Mouse (Mus musculus) stomach, postnatal 0 days (tissue): ENCODE results near the gene Dlec1. TPM values are rescaled to one million over a fixed set of nuclear protein-coding genes. Genes with fewer than 3 reads are reported as not detected.

Experiments
- ATAC-seq: fragments of 200-750 bp; cut with Nextera tagmentation; 2 replicates; pipeline ENCODE4 v1.8.0; 2017; ENCODE audit not compliant: low FRiP score, low TSS enrichment
- DNase-seq: peaks from one replicate; pipeline ENCODE4 v3.0.0-alpha.2; 2016; ENCODE audit warnings: low spot score
- H3K27ac ChIP-seq: fragments of 300-500 bp; sonication (generic); replicated peaks from 2 replicates; pipeline ENCODE4 v1.5.1; 2014; ENCODE audit warnings: mild to moderate bottlenecking, control low read depth
- H3K27me3 ChIP-seq: fragments of 300-500 bp; sonication (generic); 2 replicates; pipeline ENCODE4 v1.6.1; 2014; ENCODE audit warnings: low read length; ENCODE audit not compliant: control insufficient read depth, insufficient read depth
- H3K36me3 ChIP-seq: fragments of 300-500 bp; sonication (generic); 2 replicates; pipeline ENCODE4 v1.6.1; 2014; ENCODE audit warnings: low read length, mixed read lengths; ENCODE audit not compliant: control insufficient read depth, insufficient read depth
- H3K4me1 ChIP-seq: fragments of 300-500 bp; sonication (generic); replicated peaks from 2 replicates; pipeline ENCODE4 v1.6.1; 2014; ENCODE audit warnings: antibody characterized with exemption; ENCODE audit not compliant: control insufficient read depth, insufficient read depth
- H3K4me2 ChIP-seq: fragments of 300-500 bp; sonication (generic); replicated peaks from 2 replicates; pipeline ENCODE4 v1.6.1; 2014; ENCODE audit warnings: low read depth, mild to moderate bottlenecking, control low read depth, moderate library complexity
- H3K4me3 ChIP-seq: fragments of 300-500 bp; sonication (generic); 2 replicates; pipeline ENCODE4 v1.5.1; 2014; ENCODE audit warnings: low read depth, low read length, control low read depth
- H3K9ac ChIP-seq: fragments of 300-500 bp; sonication (generic); 2 replicates; pipeline ENCODE4 v1.6.1; 2014; ENCODE audit warnings: mild to moderate bottlenecking, low read length, control low read depth, mixed read lengths
- H3K9me3 ChIP-seq: fragments of 300-500 bp; sonication (generic); 2 replicates; pipeline ENCODE4 v1.6.1; 2016; ENCODE audit warnings: low read length; ENCODE audit not compliant: control insufficient read depth
- CTCF ChIP-seq: IDR thresholded peaks from 2 replicates; pipeline ENCODE4 v1.5.1; 2016; ENCODE audit warnings: antibody characterized with exemption, low read depth, mild to moderate bottlenecking, moderate library complexity
- EP300 ChIP-seq: optimal IDR thresholded peaks from 2 replicates; pipeline ENCODE3; 2016; ENCODE audit warnings: antibody characterized with exemption
- WGBS: fragments of 180-500 bp; shearing (Covaris S2); extraction: QIAGEN DNeasy Blood & Tissue Kit; methylation state at CpG from one replicate; pipeline ENCODE4 v1.1.7; 2014; 5-methylcytosine and 5-hydroxymethylcytosine counted together
- polyA plus RNA-seq: library from polyadenylated mRNA; unstranded; fragments of >200 nt; fragmentation: Nextera tagmentation; extraction: Ambion mirVana; gene quantifications from 2 replicates; pipeline ENCODE4 v1.2.1, GENCODE M21; 2015

Dlec1 gene
- polyA plus RNA-seq, 1 experiment from 2014 or later = 0.18 TPM

- DNase-seq (no peak), ATAC-seq (peak; percentile 25; the same call in 1 of the 2 replicates)
- 88% methylated on average over 19 of the region's 19 CpGs for WGBS
- no peaks in the 10 kb centered on the region for H3K4me1 ChIP-seq
- no peaks in the 10 kb centered on the region for H3K9me3 ChIP-seq
- H3K4me3 ChIP-seq = no peak overlapping the region
- no peak overlapping the region for H3K4me2 ChIP-seq
- no peak overlapping the region for H3K27ac ChIP-seq
- TF ChIP-seq CTCF = no peak
- no peak for TF ChIP-seq EP300
- no peaks in the 10 kb centered on the region for H3K27me3 ChIP-seq
- H3K9ac ChIP-seq = no peak overlapping the region
- H3K36me3 ChIP-seq = no peaks in the 10 kb centered on the region
Measured at GRCm38 (mm10) chr9:119119409-119120167, 17.3 kb downstream of the Dlec1 start.

DNA sequence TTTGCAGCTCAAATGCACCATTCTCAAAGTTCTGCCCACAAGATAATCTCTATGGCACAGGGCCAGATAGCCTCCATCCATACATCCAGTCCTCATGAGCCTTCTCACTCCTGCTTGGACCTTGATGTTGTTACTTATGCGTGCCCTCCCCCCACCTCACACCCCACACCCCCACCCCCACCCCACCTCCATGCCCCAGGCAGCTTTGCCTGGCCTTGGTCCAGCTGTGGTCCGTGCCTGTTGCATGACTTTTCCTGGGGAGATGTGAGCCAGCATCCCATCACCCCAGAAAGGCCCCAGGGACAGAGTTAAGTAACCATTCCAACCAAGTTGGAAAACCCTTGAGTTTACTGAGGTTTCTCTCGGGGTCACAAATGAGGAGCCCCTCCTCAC is 17.9 kb downstream of the Dlec1 start:
- Histone ChIP-seq H3K4me2 (no peak overlapping the region), H3K36me3 (no peaks in the 10 kb centered on the region), H3K9ac (no peak overlapping the region), H3K27ac (no peak overlapping the region), H3K9me3 (no peaks in the 10 kb centered on the region), H3K27me3 (no peaks in the 10 kb centered on the region), H3K4me1 (no peaks in the 10 kb centered on the region), H3K4me3 (no peak overlapping the region)
- DNase-seq = no peak
- TF ChIP-seq EP300 (no peak), CTCF (no peak)
- ATAC-seq = no peak
- WGBS = 61% methylated on average over 3 of the region's 3 CpGs

DNA sequence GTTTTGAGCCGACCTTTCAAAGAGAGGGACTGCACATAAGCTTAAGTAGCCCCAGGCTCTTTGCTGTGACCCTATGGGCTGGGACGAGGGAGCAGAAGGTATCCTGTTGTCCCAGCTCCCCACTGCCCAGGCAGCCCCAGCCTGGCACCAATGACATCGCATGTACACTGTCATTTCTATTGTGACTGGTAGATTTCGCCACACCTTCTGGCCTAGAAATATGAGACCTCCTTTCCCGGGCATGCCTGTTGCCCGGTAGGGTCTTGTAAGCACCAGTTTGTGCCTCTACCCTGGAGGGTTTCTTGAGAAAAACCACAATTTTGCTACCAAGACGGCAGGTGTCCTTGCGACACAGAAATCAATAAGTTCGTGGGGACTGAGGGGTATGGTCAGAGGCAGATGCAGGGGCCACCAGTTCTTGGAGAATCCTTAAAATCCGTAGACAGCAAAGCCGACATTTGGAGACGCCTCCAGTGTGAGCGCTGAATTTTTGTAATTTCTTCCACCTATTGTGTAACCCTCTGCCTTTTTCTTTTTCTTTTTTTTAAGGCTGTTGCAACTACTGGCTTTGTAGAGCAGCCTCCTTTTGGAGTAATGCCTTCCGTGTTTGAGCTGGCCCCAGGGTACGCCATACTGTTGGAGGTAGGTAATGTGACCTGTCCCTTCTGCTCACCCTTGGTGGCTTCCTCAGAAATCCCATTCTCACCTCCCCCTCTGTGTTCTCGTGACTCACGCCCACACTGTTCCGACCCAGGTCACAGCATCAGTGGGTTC is 20.5 kb downstream of the Dlec1 start:
- Histone ChIP-seq H3K4me2 (no peak overlapping the region), H3K27me3 (no peaks in the 10 kb centered on the region), H3K4me1 (no peaks in the 10 kb centered on the region), H3K9me3 (no peaks in the 10 kb centered on the region), H3K9ac (no peak overlapping the region), H3K4me3 (no peak overlapping the region), H3K36me3 (no peaks in the 10 kb centered on the region), H3K27ac (no peak overlapping the region)
- DNase-seq (no peak), ATAC-seq (no peak)
- WGBS = 81% methylated on average over 18 of the region's 18 CpGs
- TF ChIP-seq EP300 = no peak
- TF ChIP-seq CTCF = no peak

GRCm38 (mm10) chr9:119128436-119129181 is 26.3 kb downstream of the Dlec1 start:
- H3K4me3 ChIP-seq = no peak overlapping the region
- H3K4me2 ChIP-seq = no peak overlapping the region
- 76% methylated on average over 12 of the region's 12 CpGs for WGBS
- no peaks in the 10 kb centered on the region for H3K4me1 ChIP-seq
- ATAC-seq (no peak), DNase-seq (no peak)
- no peak overlapping the region for H3K27ac ChIP-seq
- no peak for TF ChIP-seq EP300
- TF ChIP-seq CTCF = peak; percentile 56
- no peaks in the 10 kb centered on the region for H3K36me3 ChIP-seq
- no peak overlapping the region for H3K9ac ChIP-seq
- no peaks in the 10 kb centered on the region for H3K27me3 ChIP-seq
- no peaks in the 10 kb centered on the region for H3K9me3 ChIP-seq

GRCm38 (mm10) chr9:119130692-119131091 is 28.4 kb downstream of the Dlec1 start:
- H3K4me3 ChIP-seq = no peak overlapping the region
- no peak overlapping the region for H3K9ac ChIP-seq
- no peaks in the 10 kb centered on the region for H3K36me3 ChIP-seq
- H3K27ac ChIP-seq = no peak overlapping the region
- 34% methylated on average over 5 of the region's 5 CpGs for WGBS
- no peaks in the 10 kb centered on the region for H3K4me1 ChIP-seq
- no peak overlapping the region for H3K4me2 ChIP-seq
- no peaks in the 10 kb centered on the region for H3K9me3 ChIP-seq
- H3K27me3 ChIP-seq = no peaks in the 10 kb centered on the region
- ATAC-seq (peak; percentile 42; the same call in 1 of the 2 replicates), DNase-seq (no peak)
- TF ChIP-seq EP300 (no peak), CTCF (no peak)
